Mouse (Mus musculus) erythroblast, adult 5-6 weeks (primary cell): Measurements from ENCODE around the gene Lrcol1. TPM values are rescaled to one million over a fixed set of nuclear protein-coding genes. Genes with fewer than 3 reads are reported as not detected.

ENCODE experiments used
- ATAC-seq: replicated peaks from 2 replicates; pipeline ENCODE4 v1.8.0; 2016; ENCODE audit warnings: moderate number of reproducible peaks, mild to moderate bottlenecking, moderate TSS enrichment, inconsistent platforms; ENCODE audit not compliant: poor library complexity, low FRiP score, severe bottlenecking
- total RNA-seq, 2 experiments: library from RNA; stranded (forward) in 1 of 2; stranded (reverse) in 1 of 2; fragments of 150-400 nt in 1 of 2; fragments of 200-764, 138-1000 nt in 1 of 2; gene quantifications; 2 replicates each; pipeline versions ENCODE4 v1.2.3 to v1.2.4; 2015 to 2017; ENCODE audit warnings: low replicate concordance in 2 of 2

Gene Lrcol1
- total RNA-seq, 2 experiments from 2014 or later, result not detected

DNA sequence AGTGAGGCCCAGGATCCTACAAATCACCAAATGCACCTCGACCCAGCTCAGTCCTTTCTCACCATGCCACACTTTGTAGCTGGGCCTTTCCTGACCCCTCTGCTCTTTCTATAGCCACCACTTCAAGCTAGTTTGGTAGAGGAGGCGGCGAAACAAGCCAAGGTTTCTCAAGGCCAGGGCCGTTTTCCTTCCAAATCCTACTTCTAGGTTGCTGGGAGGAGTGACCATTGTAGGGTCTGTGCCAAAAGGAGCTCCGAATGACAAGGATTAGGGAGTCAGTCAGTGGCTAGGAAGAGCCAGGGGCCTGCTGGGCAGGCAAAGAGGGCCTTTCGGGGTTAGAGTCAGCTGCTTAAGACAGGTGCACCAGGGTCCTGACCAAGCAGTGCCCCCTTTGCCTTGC, 40.0 kb downstream of the Lrcol1 start:
- ATAC-seq, result no peak

DNA sequence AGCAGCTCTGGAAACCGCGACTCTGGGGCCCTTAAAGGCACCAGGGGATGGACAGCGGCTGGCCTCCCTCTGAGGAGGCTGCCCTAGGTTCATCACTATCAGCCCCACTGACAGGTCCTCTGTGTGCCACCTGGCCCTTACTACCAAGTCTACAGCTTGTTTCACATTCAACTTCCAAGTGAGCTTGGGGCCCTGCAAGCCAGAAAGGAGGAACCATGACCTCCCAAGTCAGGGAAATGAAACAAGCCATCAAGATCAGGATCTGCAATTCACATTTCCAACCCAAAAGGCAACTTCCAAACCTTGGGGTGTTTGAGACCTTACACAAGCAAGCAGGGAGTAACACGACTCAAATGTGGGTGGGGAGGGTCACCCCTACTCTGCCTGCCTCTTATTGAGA, 40.7 kb downstream of the Lrcol1 start:
- no peak for ATAC-seq

DNA sequence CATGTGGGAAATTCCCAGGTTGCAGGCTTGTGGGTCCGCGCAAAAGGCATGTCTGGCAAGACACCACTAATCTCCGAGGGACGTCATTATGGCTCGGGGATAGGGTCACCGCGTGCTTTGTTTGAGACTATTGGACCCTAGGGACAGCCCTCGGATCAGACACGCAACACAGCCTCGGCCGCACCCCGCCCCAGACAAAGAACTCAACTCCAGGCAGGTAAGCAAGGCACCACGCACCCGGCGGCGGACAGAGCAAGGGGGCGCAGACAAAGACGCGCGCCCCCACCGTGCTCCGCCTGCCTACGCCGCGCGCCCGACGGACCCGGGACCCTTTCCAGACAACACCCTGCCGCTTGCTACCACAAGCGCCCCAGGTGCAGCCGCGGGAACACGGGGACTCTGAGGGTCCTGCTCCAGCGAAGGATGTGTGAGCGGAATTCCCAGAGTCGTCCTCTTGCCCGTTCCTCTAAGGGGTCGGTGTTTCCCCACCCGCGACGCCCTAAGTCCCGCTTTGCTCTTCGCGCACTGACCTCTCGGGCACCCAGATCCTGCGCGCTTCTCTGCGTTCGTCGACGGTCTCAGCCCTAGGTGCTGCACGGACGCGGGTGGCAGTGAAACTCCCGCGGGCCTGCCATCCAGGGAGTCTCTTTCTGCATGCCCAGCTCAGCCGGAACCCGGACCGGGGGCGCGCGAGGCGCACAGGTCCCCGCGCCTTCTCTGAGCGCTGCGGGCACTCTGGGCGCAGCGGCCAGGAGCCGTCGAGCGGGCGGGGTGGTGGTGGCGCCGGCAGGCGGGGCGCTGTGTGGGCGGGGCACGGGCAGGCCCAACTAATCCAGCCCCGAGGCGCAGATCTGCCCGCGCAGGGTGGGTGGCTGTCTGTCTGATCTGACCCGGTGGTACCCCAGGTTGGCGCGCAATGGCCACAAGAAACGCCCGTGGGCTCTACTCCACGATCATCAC, 42.1 kb downstream of the Lrcol1 start:
- ATAC-seq, result no peak

DNA sequence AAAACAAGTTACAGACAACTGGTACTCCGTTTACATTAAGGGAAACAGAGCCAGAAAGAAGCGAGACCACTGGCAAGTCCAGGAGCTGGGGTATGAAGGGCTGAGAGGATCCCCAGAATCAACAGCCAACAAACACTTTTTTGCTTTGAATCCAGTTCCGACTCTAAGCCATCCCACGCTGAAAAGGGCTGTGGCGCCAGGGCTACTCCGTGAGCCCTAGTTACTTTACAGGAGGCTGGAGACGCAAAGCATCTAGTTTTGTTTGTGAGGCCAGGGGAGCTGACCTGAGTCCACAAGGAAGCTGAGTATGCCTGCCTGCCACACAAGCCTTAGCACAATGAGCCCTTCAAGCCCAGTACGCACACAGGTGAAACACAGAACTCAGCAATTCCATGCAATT, 42.8 kb downstream of the Lrcol1 start:
- ATAC-seq, result no peak

DNA sequence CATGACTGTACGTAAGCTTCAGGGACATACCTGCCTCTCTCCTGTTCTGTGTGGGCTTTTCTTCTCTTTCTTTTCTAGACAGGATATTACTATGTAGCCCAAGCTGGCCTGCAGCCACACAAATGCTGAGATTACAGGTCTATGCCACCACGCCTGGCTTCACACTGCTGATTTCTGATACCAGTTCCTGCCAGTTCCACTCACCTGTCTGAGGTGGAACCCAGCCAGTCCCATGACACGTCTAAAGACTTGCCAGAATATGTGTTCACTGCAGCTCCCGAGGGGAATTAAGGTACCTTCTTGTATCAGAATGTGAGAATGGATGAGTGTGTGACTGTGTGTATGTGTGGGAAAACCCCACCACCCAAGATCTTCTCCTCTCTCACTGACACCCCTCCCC, 46.1 kb downstream of the Lrcol1 start:
- ATAC-seq, result no peak

DNA sequence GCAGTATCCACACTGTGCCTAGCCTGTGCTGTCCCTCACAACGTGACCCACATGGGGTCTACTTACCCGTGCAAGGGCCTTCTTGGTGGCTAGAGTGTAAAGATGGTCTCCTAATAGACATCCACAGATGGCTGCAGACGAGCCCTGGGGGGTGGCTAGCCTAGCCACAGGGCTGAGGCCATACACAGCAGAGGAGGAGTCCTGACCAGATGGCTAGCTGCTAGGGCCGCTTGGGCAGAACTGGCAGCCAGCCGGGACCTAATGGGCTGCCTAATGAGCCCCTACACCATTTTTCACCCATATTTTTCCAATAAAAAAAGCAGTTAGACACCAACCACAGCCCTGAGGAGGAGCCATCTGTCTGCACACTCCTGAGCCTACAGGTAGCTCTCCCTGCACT, 48.2 kb downstream of the Lrcol1 start:
- ATAC-seq, result no peak

DNA sequence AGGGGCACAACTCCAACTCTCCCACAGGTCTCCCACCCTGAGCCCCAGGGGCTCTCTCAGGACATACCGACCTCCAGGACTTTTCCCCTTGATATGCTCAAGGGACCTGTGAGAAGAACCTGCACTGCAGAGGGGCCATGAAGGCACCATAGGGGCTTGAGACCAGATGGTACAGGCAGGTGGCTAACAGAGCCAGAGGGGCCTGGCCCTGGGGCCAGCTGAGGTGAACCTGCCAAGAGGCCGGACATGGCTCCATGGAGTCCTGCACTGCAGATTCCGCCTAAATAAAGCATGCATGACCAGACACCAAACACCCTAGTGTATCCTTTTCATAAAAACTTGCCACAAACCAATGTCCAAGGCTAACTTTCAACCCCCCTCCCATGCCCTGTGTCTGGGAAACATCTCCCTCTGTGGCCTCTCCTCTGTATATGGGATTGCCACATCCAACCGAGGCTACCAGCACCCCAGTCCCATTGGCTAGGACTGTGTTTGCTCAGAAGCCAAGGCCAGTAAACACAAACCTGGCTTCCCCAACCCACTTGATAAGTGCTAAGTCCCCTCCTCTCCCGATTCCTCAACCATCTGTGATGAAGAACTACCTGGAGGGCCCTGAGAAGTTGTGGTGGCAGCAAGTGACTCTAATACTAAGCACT, 50.6 kb downstream of the Lrcol1 start:
- no peak for ATAC-seq

DNA sequence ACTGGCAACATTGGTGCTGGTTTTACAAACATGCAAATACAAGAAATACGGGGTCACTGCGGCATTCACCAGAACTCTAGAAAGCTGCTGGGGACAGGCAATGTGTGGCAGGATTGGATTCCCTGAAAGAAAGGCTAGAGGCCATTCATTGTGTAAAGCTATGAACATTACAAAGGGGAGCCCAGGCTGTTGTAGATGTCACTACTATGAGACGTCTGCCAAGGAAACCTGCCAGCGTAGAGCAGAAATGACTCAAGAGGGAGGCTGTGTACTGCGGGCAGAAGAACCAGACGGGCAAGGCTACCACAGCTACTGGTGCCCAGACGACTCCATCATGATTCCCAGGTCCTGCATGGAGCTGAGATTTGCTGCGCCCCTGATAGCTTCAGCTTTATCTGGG, 56.6 kb downstream of the Lrcol1 start:
- no peak for ATAC-seq

DNA sequence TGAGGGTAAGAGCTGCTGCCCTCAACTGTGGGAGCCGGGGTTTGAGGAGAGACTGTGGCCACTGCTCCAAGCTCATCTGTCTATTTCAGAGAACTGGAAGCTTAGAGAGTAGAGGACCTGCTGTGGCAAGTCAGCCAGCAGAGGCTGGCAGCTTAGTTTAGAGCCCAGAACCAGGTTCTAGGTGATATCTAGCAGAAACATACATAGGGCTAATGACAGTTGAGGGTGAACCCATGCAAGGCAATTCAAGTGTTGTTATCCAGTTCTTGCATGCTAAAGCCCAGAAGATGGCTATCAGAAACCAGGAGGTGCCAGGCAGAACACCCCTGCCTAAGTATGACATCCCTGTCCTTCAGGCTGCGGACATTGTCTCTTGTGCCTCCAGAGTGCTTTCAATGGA, 58.0 kb downstream of the Lrcol1 start:
- ATAC-seq, result no peak

DNA sequence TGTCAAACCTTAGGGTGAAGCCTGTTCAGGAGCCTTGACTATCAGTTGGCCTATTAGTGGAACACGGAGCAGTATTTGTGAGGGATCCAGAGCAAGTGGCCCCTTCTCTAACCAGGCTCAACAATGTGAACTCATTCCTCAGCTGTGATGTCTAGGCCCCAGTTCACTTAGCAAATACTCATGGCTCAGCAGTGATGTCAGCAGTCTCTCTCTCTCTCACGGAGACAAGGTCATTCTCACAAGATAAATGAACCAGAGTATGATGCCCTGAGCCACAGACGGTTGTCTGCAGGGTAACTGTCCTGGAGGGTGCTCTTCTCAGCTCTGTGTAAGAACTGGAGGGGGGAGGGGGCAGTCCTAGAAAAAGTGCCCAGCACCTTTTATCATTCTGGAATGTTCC, 59.4 kb downstream of the Lrcol1 start:
- ATAC-seq, result no peak

Other genes starting within 250 kb of the Lrcol1 start
- gene Plcxd1, start 244.8 kb upstream of the Lrcol1 start, total RNA-seq (2015; ENCODE audit: low replicate concordance), result not detected in 2 replicates
- not detected in 2 replicates for gene Plcxd1, start 244.8 kb upstream of the Lrcol1 start, total RNA-seq (2017; ENCODE audit: low replicate concordance)
- gene Gtpbp6, start 236.5 kb upstream of the Lrcol1 start, total RNA-seq (2015; ENCODE audit: low replicate concordance), result 1.5 TPM in 1 of 2 replicates, not detected in the other
- gene Gtpbp6, start 236.5 kb upstream of the Lrcol1 start, total RNA-seq (2017; ENCODE audit: low replicate concordance), result 2.1 and 2.2 TPM in 2 replicates
- gene Zfp605, start 234.6 kb upstream of the Lrcol1 start, total RNA-seq (2015; ENCODE audit: low replicate concordance), result 1.5 and 4.0 TPM in 2 replicates
- 1.1 and 1.5 TPM in 2 replicates for gene Zfp605, start 234.6 kb upstream of the Lrcol1 start, total RNA-seq (2017; ENCODE audit: low replicate concordance)
- gene Chfr, start 208.9 kb upstream of the Lrcol1 start, total RNA-seq (2015; ENCODE audit: low replicate concordance), result 53.5 and 67.8 TPM in 2 replicates
- gene Chfr, start 208.9 kb upstream of the Lrcol1 start, total RNA-seq (2017; ENCODE audit: low replicate concordance), result 69.3 and 97.0 TPM in 2 replicates
- 5.6 and 11.1 TPM in 2 replicates for gene Golga3, start 168.0 kb upstream of the Lrcol1 start, total RNA-seq (2015; ENCODE audit: low replicate concordance)
- gene Golga3, start 168.0 kb upstream of the Lrcol1 start, total RNA-seq (2017; ENCODE audit: low replicate concordance), result 18.4 and 19.8 TPM in 2 replicates
- 24.0 and 31.5 TPM in 2 replicates for gene Ankle2, start 113.7 kb upstream of the Lrcol1 start, total RNA-seq (2015; ENCODE audit: low replicate concordance)
- gene Ankle2, start 113.7 kb upstream of the Lrcol1 start, total RNA-seq (2017; ENCODE audit: low replicate concordance), result 25.6 and 41.6 TPM in 2 replicates
- 11.9 and 14.0 TPM in 2 replicates for gene Pgam5, start 74.8 kb upstream of the Lrcol1 start, total RNA-seq (2015; ENCODE audit: low replicate concordance)
- 9.6 and 13.9 TPM in 2 replicates for gene Pgam5, start 74.8 kb upstream of the Lrcol1 start, total RNA-seq (2017; ENCODE audit: low replicate concordance)
- 4.2 and 8.6 TPM in 2 replicates for gene Pxmp2, start 58.5 kb upstream of the Lrcol1 start, total RNA-seq (2015; ENCODE audit: low replicate concordance)
- 0.94 and 3.6 TPM in 2 replicates for gene Pxmp2, start 58.5 kb upstream of the Lrcol1 start, total RNA-seq (2017; ENCODE audit: low replicate concordance)
- gene Pole, start 58.4 kb upstream of the Lrcol1 start, total RNA-seq (2015; ENCODE audit: low replicate concordance), result 27.6 and 46.1 TPM in 2 replicates
- 24.4 and 25.5 TPM in 2 replicates for gene Pole, start 58.4 kb upstream of the Lrcol1 start, total RNA-seq (2017; ENCODE audit: low replicate concordance)
- gene P2rx2, start 1.5 kb upstream of the Lrcol1 start, total RNA-seq (2015; ENCODE audit: low replicate concordance), result not detected in 2 replicates
- not detected in 2 replicates for gene P2rx2, start 1.5 kb upstream of the Lrcol1 start, total RNA-seq (2017; ENCODE audit: low replicate concordance)
- 6.3 and 9.6 TPM in 2 replicates for gene Fbrsl1, start 103.8 kb downstream of the Lrcol1 start, total RNA-seq (2015; ENCODE audit: low replicate concordance)
- 4.9 and 7.9 TPM in 2 replicates for gene Fbrsl1, start 103.8 kb downstream of the Lrcol1 start, total RNA-seq (2017; ENCODE audit: low replicate concordance)
- gene Galnt9, start 199.6 kb downstream of the Lrcol1 start, total RNA-seq (2015; ENCODE audit: low replicate concordance), result 1.7 and 5.0 TPM in 2 replicates
- 3.6 and 4.0 TPM in 2 replicates for gene Galnt9, start 199.6 kb downstream of the Lrcol1 start, total RNA-seq (2017; ENCODE audit: low replicate concordance)